Mouse (Mus musculus) heart, adult 2 months (tissue): ENCODE measurements at regions not wholly inside any gene's neighbourhood (a gene's known extent, or its start where the extent isn't known, plus 50 kb on each side); places are given as distances from the start of the nearest gene placed in this dataset.

Experiments used
- CTCF ChIP-seq: fragments of 200-600 bp; IDR thresholded peaks from 2 replicates; pipeline ENCODE4 v1.8.1; 2022; ENCODE audit warnings: antibody characterized with exemption, mild to moderate bottlenecking, moderate library complexity
- EP300 ChIP-seq: fragments of 200-500 bp; IDR thresholded peaks from 2 replicates; pipeline ENCODE4 v1.6.1; 2011; ENCODE audit warnings: low read depth, low read length, control low read depth; ENCODE audit not compliant: insufficient read depth
- POLR2A ChIP-seq: fragments of 200-500 bp; IDR thresholded peaks from 2 replicates; pipeline ENCODE4 v1.6.1; 2011; ENCODE audit warnings: mild to moderate bottlenecking, low read depth, low read length, control low read depth; ENCODE audit not compliant: insufficient read depth

- TF ChIP-seq POLR2A = no peak
- no peak for TF ChIP-seq CTCF
- no peak for TF ChIP-seq EP300
These were observed 137.0 kb downstream of the Qrsl1 start for GRCm38 (mm10) chr10:43764581-43764980.
